Mouse (Mus musculus) right cerebral cortex, postnatal 14 days (tissue): ENCODE results near the gene H3f3b.

ENCODE experiments used
- DNase-seq: peaks from one replicate; pipeline ENCODE4 v3.0.0; 2022

H3f3b gene

GRCm38 (mm10) chr11:115999538-116000143, 28.1 kb downstream of the H3f3b start:
- DNase-seq = peak; percentile 86

GRCm38 (mm10) chr11:115999027-115999426, 28.7 kb downstream of the H3f3b start:
- DNase-seq = no peak

- no peak for DNase-seq
Observed at GRCm38 (mm10) chr11:115997662-115998061, 30.1 kb downstream of the H3f3b start.

- no peak for DNase-seq
Observed at GRCm38 (mm10) chr11:115997047-115997446, 30.7 kb downstream of the H3f3b start.

GRCm38 (mm10) chr11:115995256-115995655, 32.5 kb downstream of the H3f3b start:
- no peak for DNase-seq

- no peak for DNase-seq
Observed at GRCm38 (mm10) chr11:115992098-115992497, 35.7 kb downstream of the H3f3b start.

- no peak for DNase-seq
Observed at GRCm38 (mm10) chr11:115989686-115990085, 38.1 kb downstream of the H3f3b start.

- no peak for DNase-seq
Observed at GRCm38 (mm10) chr11:115983291-115983690, 44.5 kb downstream of the H3f3b start.

- DNase-seq = no peak
Observed at GRCm38 (mm10) chr11:115982472-115982871, 45.3 kb downstream of the H3f3b start.

GRCm38 (mm10) chr11:115975544-115975943, 52.2 kb downstream of the H3f3b start:
- no peak for DNase-seq

GRCm38 (mm10) chr11:115975083-115975420, 52.7 kb downstream of the H3f3b start:
- DNase-seq = no peak

- no peak for DNase-seq
Observed at GRCm38 (mm10) chr11:115974309-115975082, 53.3 kb downstream of the H3f3b start, which contains the start of gene Itgb4. Gene Itgb4 (plus strand): TSS chr11:115974709.
